Mouse (Mus musculus) forebrain, embryonic 10.5 days (tissue): ENCODE measurements around the gene Cadm4. TPM values are rescaled to one million over a fixed set of nuclear protein-coding genes. Genes with fewer than 3 reads are reported as not detected.

Experiments used
- DNase-seq: peaks from one replicate; pipeline ENCODE4 v3.0.0-alpha.2; 2017; ENCODE audit warnings: low spot score; ENCODE audit errors: extremely low spot score
- H3K27ac ChIP-seq: fragments of 300-500 bp; sonication (generic); 2 replicates; pipeline ENCODE4 v1.5.1; 2016; ENCODE audit warnings: mild to moderate bottlenecking
- H3K27me3 ChIP-seq: fragments of 300-500 bp; sonication (generic); 2 replicates; pipeline ENCODE4 v1.6.1; 2016; ENCODE audit warnings: mild to moderate bottlenecking; ENCODE audit not compliant: poor library complexity, severe bottlenecking
- H3K36me3 ChIP-seq: fragments of 300-500 bp; sonication (generic); replicated peaks from 2 replicates; pipeline ENCODE4 v1.6.1; 2016; ENCODE audit warnings: mild to moderate bottlenecking, moderate library complexity
- H3K4me1 ChIP-seq: fragments of 300-500 bp; sonication (generic); 2 replicates; pipeline ENCODE4 v1.6.1; 2016
- H3K4me3 ChIP-seq: fragments of 300-500 bp; sonication (generic); 2 replicates; pipeline ENCODE4 v1.5.1; 2016; ENCODE audit warnings: mild to moderate bottlenecking, moderate library complexity
- H3K9me3 ChIP-seq: fragments of 300-500 bp; sonication (generic); 2 replicates; pipeline ENCODE4 v1.6.1; 2016; ENCODE audit warnings: mild to moderate bottlenecking, moderate library complexity
- whole genome bisulfite sequencing: fragments of 180-500 bp; shearing (Covaris S2); methylation state at CpG from one replicate; pipeline ENCODE4 v1.1.7; 2016; 5-methylcytosine and 5-hydroxymethylcytosine counted together
- polyA plus RNA-seq: library from polyadenylated mRNA; unstranded; fragments of >200 nt; fragmentation: Nextera tagmentation; extraction: Ambion mirVana; gene quantifications from 2 replicates; pipeline ENCODE4 v1.2.1, GENCODE M21; 2016

Gene Cadm4
- polyA plus RNA-seq, 1 experiment from 2014 or later: 10.0 TPM

DNA sequence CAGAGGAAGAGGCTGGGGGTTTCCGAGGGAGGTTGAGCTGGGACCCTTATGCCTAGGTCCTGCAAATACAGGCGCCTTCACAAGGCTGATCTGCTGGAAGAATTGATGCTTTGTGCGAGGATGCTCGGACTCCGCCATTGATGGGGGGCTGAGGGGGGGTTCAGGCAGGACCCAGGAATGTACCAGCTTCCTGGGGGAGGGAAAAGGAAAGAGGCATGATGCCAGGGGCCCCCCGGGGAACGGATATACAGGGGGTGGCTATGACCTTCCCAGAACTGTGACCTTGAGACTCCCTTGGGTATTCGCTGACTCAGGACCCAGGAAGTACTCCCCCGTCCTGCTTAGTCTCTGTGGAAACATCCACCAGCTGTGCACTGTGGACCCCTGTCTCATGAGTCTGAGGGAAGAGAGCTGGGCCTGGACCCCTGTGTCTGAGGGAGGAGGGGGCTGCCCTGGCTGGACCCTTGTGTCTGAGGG, 4.9 kb downstream of the Cadm4 start:
- Histone ChIP-seq H3K4me1 (peaks cover 44% of the 10 kb centered on the region), H3K27ac (peak overlapping the region; percentile 83), H3K27me3 (peaks cover 42% of the 10 kb centered on the region), H3K4me3 (peak overlapping the region; percentile 20; the same call in 1 of the 2 replicates), H3K36me3 (peaks cover 12% of the 10 kb centered on the region), H3K9me3 (no peaks in the 10 kb centered on the region)
- no peak for DNase-seq
- 49% methylated on average over 9 of the region's 9 CpGs for WGBS

DNA sequence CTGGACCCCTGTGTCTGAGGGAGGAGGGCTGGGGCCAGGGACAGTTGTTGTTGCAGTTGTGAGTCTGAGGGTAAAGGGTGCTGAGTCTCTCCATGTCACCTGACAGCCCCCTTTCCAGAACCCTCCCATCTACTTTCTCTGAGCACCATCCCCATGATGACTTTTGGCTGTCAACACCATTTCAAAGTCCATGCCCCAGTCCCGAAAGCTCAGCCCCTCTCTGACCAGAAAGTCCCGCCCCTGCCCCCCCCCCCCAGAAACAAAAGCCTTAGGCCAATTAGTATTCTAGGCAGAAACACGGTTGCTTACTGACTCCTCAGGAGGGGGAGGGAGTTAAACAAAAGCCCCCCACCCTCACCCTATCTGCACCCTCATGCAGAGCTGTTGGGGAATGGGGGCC, 5.6 kb downstream of the Cadm4 start:
- peaks cover 39% of the 10 kb centered on the region for H3K4me1 ChIP-seq
- DNase-seq: no peak
- H3K9me3 ChIP-seq: no peaks in the 10 kb centered on the region
- peaks cover 36% of the 10 kb centered on the region for H3K27me3 ChIP-seq
- H3K36me3 ChIP-seq: peaks cover 19% of the 10 kb centered on the region
- peak overlapping the region; percentile 13; the same call in 1 of the 2 replicates for H3K4me3 ChIP-seq
- 49% methylated on average over 3 of the region's 3 CpGs for WGBS
- peak overlapping the region; percentile 83 for H3K27ac ChIP-seq

DNA sequence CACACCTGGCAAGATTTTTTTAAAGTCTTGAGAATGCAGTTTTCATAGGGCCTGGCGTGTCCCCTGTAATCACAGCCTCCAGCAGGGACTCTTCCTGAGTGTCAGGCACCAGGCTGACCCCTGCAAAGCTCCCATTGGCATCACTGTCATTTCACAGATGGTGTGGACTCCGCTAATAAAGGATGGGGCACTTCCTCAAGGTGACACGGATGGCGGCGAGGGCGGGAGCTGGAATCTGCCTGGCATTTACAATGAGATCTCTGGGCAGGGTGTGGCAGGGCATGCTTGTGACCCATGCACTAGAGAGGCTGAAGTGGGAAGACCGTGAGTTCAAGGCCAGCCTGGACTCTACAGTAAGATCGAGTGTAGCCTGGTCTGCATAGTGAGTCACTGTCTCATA, 6.5 kb downstream of the Cadm4 start:
- Histone ChIP-seq H3K27me3 (peaks cover 27% of the 10 kb centered on the region), H3K4me1 (peaks cover 30% of the 10 kb centered on the region), H3K4me3 (no peak overlapping the region), H3K27ac (no peak overlapping the region), H3K36me3 (peaks cover 20% of the 10 kb centered on the region), H3K9me3 (no peaks in the 10 kb centered on the region)
- 87% methylated on average over 8 of the region's 8 CpGs for WGBS
- DNase-seq: no peak

DNA sequence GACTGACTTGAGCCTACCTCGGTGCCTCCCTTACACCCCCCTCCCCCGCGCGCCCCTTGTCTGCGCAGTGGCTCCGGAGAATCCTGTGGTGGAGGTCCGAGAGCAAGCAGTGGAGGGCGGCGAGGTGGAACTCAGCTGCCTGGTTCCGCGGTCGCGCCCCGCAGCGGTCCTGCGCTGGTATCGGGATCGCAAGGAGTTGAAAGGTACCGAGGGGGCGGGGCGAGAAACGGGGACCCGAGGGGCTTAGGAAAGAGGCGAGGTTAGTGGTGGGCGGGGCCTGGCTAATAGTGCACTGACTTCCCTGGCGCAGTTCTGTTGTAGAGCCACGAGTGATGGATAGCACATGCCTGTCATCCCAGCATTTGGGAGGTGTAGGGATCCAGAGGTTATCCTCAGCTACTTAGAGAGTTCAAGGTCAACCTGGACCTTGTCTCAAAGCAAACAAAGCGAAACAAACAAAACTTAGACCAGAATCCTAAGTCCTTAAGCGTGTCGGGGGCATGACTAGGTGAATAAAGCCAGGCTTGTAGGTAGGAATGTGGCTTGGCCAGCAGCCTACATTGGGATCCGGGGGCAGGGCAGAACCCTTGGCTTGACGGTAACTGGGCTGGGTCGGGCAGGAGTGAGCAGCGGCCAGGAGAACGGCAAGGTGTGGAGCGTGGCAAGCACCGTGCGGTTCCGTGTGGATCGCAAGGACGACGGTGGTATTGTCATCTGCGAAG, 18.2 kb downstream of the Cadm4 start:
- Histone ChIP-seq H3K4me3 (peak overlapping the region; percentile 46), H3K27ac (0 out of 2 replicates have a peak overlapping the region, but pooled peaks have one; percentile 31), H3K4me1 (peaks cover 29% of the 10 kb centered on the region), H3K27me3 (peaks cover 68% of the 10 kb centered on the region), H3K9me3 (peaks cover 11% of the 10 kb centered on the region), H3K36me3 (peaks cover 40% of the 10 kb centered on the region)
- no peak for DNase-seq
- WGBS: 13% methylated on average over 43 of the region's 43 CpGs

DNA sequence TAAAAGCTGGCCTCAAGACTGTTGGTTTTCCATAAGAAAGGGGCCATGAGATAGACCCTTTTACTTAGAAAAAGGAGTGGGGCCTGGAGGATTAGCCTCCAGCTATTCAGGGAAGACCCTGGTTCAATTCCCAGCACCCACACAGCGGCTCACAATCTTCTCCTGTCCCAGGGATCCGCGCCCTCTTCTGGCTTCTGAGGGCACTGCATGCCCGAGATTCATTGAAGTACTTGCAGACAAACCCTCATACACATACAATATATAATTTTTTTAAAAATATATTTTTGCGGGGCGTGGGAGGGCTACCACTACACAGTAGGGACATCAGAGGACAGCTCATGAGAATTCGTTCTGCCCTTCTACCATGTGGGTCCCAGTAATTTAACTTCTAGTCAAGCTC, 19.1 kb downstream of the Cadm4 start:
- H3K36me3 ChIP-seq: peaks cover 39% of the 10 kb centered on the region
- DNase-seq: no peak
- no peak overlapping the region for H3K27ac ChIP-seq
- no peak overlapping the region for H3K4me3 ChIP-seq
- H3K27me3 ChIP-seq: peaks cover 68% of the 10 kb centered on the region
- peaks cover 11% of the 10 kb centered on the region for H3K9me3 ChIP-seq
- 33% methylated on average over 7 of the region's 7 CpGs for WGBS
- H3K4me1 ChIP-seq: peaks cover 38% of the 10 kb centered on the region

DNA sequence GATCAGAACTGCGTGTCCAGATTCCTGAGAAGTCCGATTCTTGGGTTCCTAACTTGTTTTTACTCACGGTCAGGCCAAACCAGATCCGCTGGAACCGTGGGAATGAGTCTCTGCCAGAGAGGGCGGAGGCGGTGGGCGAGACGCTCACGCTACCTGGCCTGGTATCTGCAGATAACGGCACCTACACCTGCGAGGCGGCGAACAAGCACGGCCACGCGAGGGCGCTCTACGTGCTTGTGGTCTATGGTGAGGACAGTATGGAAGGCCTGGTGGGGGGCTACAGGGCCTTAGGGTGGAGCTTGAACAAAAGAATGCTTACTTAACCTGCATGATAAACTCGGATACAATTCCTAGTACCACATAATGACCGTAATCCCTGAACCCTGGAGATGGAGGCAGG, 19.7 kb downstream of the Cadm4 start:
- peaks cover 11% of the 10 kb centered on the region for H3K9me3 ChIP-seq
- no peak overlapping the region for H3K4me3 ChIP-seq
- H3K27ac ChIP-seq: no peak overlapping the region
- H3K27me3 ChIP-seq: peaks cover 68% of the 10 kb centered on the region
- 46% methylated on average over 21 of the region's 21 CpGs for whole genome bisulfite sequencing
- H3K4me1 ChIP-seq: peaks cover 44% of the 10 kb centered on the region
- DNase-seq: no peak
- peaks cover 39% of the 10 kb centered on the region for H3K36me3 ChIP-seq

DNA sequence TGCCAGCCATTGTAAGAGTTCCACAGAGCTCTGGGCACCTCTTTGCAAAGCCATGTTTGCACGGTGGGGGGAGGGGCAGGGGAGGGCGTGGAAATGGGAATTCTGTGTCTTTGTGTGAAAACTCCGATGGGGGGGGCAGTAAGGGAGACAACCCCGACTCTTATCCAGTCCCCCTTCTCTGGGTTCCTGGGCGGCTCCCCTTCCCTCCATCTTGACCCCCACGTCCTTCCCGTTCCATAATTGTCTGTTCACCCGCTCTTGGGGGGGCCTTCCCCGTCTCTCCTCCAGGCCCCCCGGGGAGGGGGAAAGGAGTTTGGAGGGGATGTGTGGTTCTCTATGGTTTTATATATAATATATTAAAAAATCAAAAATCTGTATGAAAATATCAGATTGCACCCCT, 22.2 kb downstream of the Cadm4 start:
- peaks cover 51% of the 10 kb centered on the region for H3K27me3 ChIP-seq
- peaks cover 59% of the 10 kb centered on the region for H3K4me1 ChIP-seq
- no peak for DNase-seq
- H3K36me3 ChIP-seq: peaks cover 39% of the 10 kb centered on the region
- 19% methylated on average over 10 of the region's 10 CpGs for WGBS
- no peak overlapping the region for H3K4me3 ChIP-seq
- H3K9me3 ChIP-seq: peaks cover 11% of the 10 kb centered on the region
- H3K27ac ChIP-seq: peak overlapping the region; percentile 40; the same call in 1 of the 2 replicates

DNA sequence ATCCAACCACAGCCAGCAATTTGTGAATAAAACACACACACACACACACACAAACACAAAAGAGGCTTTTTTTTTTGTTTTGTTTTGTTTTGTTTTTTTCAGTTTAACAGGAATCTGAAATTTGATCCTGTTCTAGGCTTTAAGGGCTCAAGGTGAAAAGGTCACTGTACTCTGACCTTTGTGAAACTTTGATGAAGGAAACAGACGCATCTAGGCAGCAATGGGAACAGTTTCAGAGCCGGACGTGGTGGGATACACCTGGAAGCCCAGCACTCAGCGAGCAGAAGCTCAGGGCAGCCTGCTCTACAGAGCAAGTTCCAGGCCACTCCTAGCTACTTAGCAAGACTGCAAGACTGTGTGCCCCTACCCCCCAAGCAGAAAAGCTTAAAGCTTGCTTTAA, 23.0 kb downstream of the Cadm4 start:
- H3K27me3 ChIP-seq: peaks cover 42% of the 10 kb centered on the region
- DNase-seq: no peak
- H3K4me3 ChIP-seq: no peak overlapping the region
- H3K27ac ChIP-seq: 0 out of 2 replicates have a peak overlapping the region, but pooled peaks have one; percentile 100
- peaks cover 34% of the 10 kb centered on the region for H3K36me3 ChIP-seq
- peaks cover 11% of the 10 kb centered on the region for H3K9me3 ChIP-seq
- H3K4me1 ChIP-seq: peaks cover 54% of the 10 kb centered on the region
- WGBS: 12% methylated on average over 4 of the region's 4 CpGs

DNA sequence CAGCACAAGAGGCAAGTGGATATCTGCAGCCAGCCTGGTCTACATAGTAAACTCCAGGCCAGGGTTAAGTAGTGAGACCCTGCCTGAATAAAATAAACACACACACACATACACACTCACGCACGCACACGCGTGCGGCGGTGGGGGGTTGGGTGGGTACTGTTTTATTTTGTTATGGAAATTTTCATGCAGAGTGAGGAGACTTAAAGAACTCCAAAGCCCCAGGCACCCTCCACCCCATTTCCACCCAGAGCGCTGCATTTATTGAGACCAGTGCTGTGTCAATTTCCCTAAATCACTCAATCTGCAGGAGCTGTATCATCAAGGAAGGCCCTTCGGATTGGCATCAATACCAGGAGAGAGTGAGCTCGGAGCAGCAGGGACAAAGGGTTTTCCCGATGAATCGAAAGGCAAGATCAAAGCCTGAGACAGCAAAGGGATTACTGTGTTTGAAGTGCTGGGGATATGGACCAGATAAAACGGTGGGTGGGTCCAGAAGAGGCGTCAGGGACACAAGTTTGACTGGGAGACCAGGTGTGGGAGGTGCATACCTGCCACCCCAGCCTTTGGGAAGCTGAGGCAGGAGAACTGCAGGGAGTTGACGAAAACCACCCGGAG, 23.7 kb downstream of the Cadm4 start:
- Histone ChIP-seq H3K36me3 (peaks cover 34% of the 10 kb centered on the region), H3K4me1 (peaks cover 48% of the 10 kb centered on the region), H3K27me3 (peaks cover 35% of the 10 kb centered on the region), H3K9me3 (peaks cover 10% of the 10 kb centered on the region), H3K27ac (peak overlapping the region; percentile 100), H3K4me3 (peak overlapping the region; percentile 75; the same call in 1 of the 2 replicates)
- no peak for DNase-seq
- WGBS: 16% methylated on average over 15 of the region's 15 CpGs

DNA sequence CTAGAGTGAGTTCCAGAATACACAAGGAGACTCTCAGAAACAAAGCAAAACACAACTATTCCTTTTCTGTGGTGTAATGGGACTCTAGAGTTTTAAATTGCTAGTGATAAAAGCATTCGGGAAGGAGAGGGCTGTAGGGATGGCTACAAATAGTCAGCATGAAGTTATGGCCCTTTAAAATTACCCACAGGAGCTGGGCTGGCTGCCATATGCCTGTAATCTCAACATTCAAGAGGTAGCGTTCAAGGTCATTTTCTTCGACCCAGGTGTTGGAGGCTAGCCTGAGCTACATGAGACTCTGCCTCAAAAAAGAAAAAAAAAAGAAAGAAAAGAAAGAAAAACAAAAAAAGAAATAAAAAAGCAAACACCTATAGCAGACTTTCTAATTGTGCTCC, 24.2 kb downstream of the Cadm4 start:
- Histone ChIP-seq H3K36me3 (peaks cover 34% of the 10 kb centered on the region), H3K27me3 (peaks cover 30% of the 10 kb centered on the region), H3K4me3 (peak overlapping the region; percentile 75), H3K9me3 (peaks cover 5% of the 10 kb centered on the region), H3K4me1 (peaks cover 48% of the 10 kb centered on the region), H3K27ac (peak overlapping the region; percentile 100)
- no peak for DNase-seq
- WGBS: 26% methylated on average over 3 of the region's 3 CpGs

DNA sequence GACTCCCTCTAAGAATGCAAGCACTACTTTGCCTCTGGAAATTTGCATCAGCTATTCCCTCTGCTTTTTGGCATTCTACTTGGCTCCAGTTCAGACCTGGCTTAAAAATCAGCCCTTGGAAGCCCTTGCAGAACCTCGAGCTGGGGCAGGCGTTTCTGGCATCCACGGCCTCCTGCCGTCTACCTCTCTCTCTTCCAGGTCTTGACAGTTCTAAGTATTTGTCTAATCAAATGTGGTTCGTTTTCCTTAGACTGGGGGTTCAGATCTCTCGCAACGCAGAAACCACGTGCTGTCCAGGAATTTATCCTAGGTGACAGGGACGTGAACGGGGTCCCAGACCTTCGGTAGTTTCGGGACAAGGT, 24.6 kb downstream of the Cadm4 start:
- no peak for DNase-seq
- H3K36me3 ChIP-seq: peaks cover 34% of the 10 kb centered on the region
- peak overlapping the region; percentile 100 for H3K27ac ChIP-seq
- peaks cover under 1% of the 10 kb centered on the region; the same call in 1 of the 2 replicates for H3K9me3 ChIP-seq
- H3K4me3 ChIP-seq: peak overlapping the region; percentile 75
- peaks cover 48% of the 10 kb centered on the region for H3K4me1 ChIP-seq
- WGBS: under 1% methylated on average over 12 of the region's 12 CpGs
- H3K27me3 ChIP-seq: peaks cover 26% of the 10 kb centered on the region

DNA sequence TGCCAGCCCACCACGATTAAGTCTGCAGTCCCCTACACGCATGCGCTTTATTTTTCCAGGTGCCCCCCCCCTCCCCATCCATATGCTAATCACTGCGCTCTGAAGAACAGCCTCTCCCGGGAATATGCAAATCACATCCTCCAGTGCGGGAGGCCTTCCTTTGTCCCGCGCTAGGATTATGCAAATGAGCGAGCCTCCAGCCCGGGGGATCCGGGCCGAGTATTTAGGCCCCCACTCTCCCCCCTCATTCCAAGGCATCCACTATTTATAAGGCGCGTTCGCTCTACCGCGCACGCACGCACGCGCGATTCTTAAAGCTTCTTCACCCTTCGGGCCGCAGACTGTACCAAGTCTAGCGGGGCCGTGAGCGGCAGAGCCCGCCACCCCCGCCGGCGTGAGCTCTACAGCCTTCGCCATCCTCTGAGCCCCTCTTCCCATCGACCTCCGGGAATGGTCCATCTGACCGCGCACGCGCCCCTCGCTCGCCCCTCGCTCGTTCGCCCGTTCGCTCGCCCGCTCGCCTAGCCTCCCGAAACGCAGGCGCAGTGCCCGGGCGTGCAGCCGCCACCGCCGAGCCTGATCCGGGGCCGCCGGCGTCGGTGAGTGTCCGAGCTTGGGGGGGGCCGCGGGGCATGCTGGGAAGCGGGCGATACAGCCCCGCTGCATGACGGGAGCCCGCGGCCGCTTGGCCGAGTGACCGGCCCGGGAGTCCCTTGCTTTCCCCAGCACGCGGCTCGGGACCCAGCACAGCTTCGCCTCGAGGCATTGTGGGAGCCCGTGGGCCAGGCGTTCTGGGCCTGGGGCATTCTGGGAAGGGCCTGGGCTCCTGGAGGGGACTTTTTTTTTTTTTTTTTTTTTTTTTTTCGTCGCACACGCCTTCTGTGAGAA, 25.3 kb downstream of the Cadm4 start, which contains the start of gene Zfp428:
TSS of gene Zfp428 (plus strand) at position 169 of the 888 bp plus-strand sequence.
- under 1% methylated on average over 84 of the region's 84 CpGs for WGBS
- H3K9me3 ChIP-seq: no peaks in the 10 kb centered on the region

More for the DNA sequence above, 25.3 kb downstream of the Cadm4 start, which contains the start of gene Zfp428:
- peak; percentile 91 for DNase-seq
- Histone ChIP-seq H3K36me3 (peaks cover 34% of the 10 kb centered on the region), H3K27ac (peak within 1 kb of the TSS; percentile 100), H3K4me3 (peak within 1 kb of the TSS; percentile 75), H3K27me3 (peaks cover 20% of the 10 kb centered on the region), H3K4me1 (peaks cover 48% of the 10 kb centered on the region)
